Mouse (Mus musculus): Measurements from ENCODE around the gene Agbl1. TPM values are rescaled to one million over a fixed set of nuclear protein-coding genes. Genes with fewer than 3 reads are reported as not detected.
"Not testable (repeated sequence)": the region's sequence is repeated elsewhere in the genome, so short reads cannot be mapped to it uniquely, and the experiment has no call there.

Agbl1 gene
- polyA plus RNA-seq (2015; fragmentation: Nextera tagmentation; extraction: Ambion mirVana): 0.07 and 0.10 TPM in 2 replicates

DNA sequence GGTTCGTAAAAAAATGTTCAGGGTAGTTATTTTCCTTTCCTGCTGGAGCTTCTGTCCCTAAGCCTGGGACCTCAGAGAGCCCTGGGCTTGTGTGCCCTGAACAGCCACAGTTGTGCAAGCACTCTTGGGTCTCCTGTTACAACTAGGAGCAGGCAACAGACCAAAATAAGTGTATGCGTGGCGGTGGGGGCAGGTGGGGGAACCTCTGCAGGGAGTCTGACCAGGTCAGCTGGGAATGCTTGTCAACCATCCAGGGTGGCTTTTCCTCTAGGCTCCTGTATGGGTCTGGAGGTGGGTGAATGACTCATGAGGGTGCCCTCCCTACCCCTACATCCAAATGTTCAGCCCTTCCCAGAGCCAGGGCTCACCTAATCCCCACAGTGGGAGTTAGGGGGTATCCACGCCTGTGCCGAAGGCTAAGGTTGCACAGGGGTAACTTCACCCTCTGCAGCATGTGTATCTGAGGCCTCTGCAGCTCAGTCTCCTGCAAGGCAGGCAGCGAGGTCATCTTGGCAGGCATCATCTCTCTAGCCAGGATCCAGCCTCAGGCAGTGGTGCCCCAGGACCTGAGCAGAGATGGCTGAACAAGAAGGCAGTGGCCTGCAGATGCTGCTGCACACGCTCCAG lies at the start of gene Agbl1:
Gene Agbl1 (plus strand): TSS at position 577 of the 627 bp plus-strand sequence.
- no peak within 1 kb of the TSS for H3K4me2 ChIP-seq (replicated peaks; ENCODE audit: low read depth, low read length)
- no peaks in the 10 kb centered on the region for H3K4me1 ChIP-seq (ENCODE audit: insufficient read depth, low read length)
- H3K36me3 ChIP-seq (ENCODE audit: insufficient read depth, low read length): no peaks in the 10 kb centered on the region
- ATAC-seq (ENCODE audit: low FRiP score, low TSS enrichment): no peak; the same call in 1 of the 2 replicates
- no peaks in the 10 kb centered on the region for H3K9me3 ChIP-seq (ENCODE audit: low read length)
- no peak within 1 kb of the TSS for H3K27ac ChIP-seq (ENCODE audit: low read length)
- 41% methylated on average over 7 of the region's 7 CpGs for WGBS
- no peak within 1 kb of the TSS for H3K4me3 ChIP-seq (ENCODE audit: low read length)
- no peaks in the 10 kb centered on the region for H3K27me3 ChIP-seq (ENCODE audit: insufficient read depth, low read length)
- no peak within 1 kb of the TSS for H3K9ac ChIP-seq (replicated peaks; ENCODE audit: low read length)

DNA sequence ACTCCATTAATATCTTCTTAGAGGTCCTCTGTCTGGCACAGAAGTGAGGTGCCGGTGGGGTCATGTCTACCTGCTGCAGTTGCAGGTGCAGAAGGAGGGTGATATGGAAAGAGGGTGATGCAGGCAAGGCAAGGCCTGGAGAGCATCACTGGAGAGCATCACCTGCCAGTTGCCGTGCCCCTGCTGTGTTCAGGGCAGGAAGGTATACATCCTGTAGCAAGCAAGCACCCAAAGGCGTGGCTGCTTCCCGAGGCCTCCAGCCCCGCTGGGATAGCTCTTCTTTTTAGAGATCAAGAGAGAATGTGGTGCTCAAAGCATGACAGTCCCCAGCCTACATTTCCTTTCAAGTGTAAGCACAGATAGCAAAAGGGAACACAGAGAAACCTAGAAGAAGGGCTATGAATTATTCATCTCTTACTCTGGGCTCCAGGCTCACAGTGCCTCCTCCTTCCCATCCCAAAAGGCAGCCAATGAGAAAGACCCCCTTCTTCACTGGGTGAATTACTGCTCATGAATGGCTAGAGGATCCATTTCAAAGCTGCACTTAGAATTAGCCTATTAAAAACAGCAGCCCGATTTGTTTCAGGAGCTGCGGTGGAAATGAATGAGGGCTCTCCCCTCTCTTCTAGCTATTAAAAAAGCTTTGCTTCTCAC lies 44.6 kb upstream of the Agbl1 start:
- ATAC-seq (ENCODE audit: low FRiP score, low TSS enrichment): peak; percentile 63; the same call in 1 of the 2 replicates
- H3K4me2 ChIP-seq (replicated peaks; ENCODE audit: low read depth, low read length): no peak overlapping the region
- no peaks in the 10 kb centered on the region for H3K36me3 ChIP-seq (ENCODE audit: insufficient read depth, low read length)
- 27% methylated on average over 7 of the region's 7 CpGs for WGBS
- H3K4me1 ChIP-seq (ENCODE audit: insufficient read depth, low read length): no peaks in the 10 kb centered on the region
- H3K4me3 ChIP-seq (ENCODE audit: low read length): no peak overlapping the region
- H3K9me3 ChIP-seq (ENCODE audit: low read length): no peaks in the 10 kb centered on the region
- no peak overlapping the region for H3K9ac ChIP-seq (replicated peaks; ENCODE audit: low read length)
- no peak overlapping the region for H3K27ac ChIP-seq (ENCODE audit: low read length)
- H3K27me3 ChIP-seq (ENCODE audit: insufficient read depth, low read length): no peaks in the 10 kb centered on the region

DNA sequence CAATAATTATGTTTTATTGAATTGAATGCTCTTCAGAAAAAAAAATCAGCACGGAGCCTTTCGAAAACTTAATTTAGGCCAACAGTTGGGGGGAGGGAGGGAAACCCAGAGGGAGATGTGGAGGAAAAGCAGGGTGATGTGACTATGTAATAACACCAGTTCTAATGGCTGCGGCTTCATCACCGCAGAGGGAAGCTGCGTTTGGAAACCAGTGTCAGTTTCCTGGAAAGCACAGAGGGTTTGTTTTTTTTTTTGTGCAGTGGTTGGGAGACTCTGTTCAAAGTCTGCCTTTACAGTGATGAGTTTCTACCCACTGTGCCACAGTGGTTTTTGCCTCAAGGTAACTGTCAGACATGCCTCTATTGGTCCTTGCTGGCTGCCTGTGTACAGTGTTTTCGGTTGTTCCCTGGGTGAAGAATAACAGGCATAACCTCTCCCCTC lies 44.0 kb upstream of the Agbl1 start:
- H3K27me3 ChIP-seq (ENCODE audit: insufficient read depth, low read length): no peaks in the 10 kb centered on the region
- H3K9ac ChIP-seq (replicated peaks; ENCODE audit: low read length): no peak overlapping the region
- H3K36me3 ChIP-seq (ENCODE audit: insufficient read depth, low read length): no peaks in the 10 kb centered on the region
- H3K27ac ChIP-seq (ENCODE audit: low read length): no peak overlapping the region
- H3K9me3 ChIP-seq (ENCODE audit: low read length): no peaks in the 10 kb centered on the region
- no peak overlapping the region for H3K4me3 ChIP-seq (ENCODE audit: low read length)
- no peak for ATAC-seq (ENCODE audit: low FRiP score, low TSS enrichment)
- no peak overlapping the region for H3K4me2 ChIP-seq (replicated peaks; ENCODE audit: low read depth, low read length)
- 14% methylated on average over 6 of the region's 6 CpGs for WGBS
- no peaks in the 10 kb centered on the region for H3K4me1 ChIP-seq (ENCODE audit: insufficient read depth, low read length)

GRCm38 (mm10) chr7:76218546-76218945 lies 11.1 kb upstream of the Agbl1 start:
- 32% methylated on average over 4 of the region's 4 CpGs for WGBS

DNA sequence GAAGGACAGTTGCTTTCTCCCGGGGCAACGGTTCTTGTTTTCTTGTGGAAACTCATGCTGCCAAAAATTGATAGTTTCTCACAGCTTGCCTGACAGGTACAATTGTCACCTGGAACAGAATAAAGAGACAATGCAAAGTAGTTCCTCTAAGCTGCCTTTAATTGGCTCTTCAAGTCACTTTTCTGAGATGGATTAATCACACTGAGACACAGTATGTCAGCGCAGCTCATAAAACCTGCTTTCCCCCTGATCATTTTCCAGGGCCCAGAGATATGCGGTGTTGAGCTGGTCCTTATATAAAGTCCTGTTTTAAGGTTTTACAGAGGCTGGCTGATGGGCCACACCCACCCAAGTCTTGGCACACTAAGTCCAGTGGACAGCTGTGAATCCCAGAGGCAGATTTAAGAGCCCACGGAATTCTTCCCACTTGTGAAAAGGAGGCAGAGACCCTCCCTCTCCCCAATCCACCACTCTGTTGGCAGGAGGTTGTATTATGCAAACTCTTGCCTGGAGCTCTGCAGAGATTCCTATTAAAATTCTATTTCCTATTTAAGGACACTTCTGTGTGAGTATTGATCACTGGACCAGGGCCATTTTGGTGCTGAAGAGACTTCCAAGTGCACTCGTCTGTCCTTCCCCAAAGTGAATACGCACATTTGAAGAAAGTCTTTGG lies 9.8 kb upstream of the Agbl1 start:
- Histone ChIP-seq H3K27me3 (ENCODE audit: insufficient read depth, low read length) (no peaks in the 10 kb centered on the region), H3K4me2 (replicated peaks; ENCODE audit: low read depth, low read length) (no peak overlapping the region), H3K9ac (replicated peaks; ENCODE audit: low read length) (no peak overlapping the region), H3K27ac (ENCODE audit: low read length) (no peak overlapping the region), H3K36me3 (ENCODE audit: insufficient read depth, low read length) (no peaks in the 10 kb centered on the region), H3K4me3 (ENCODE audit: low read length) (no peak overlapping the region), H3K4me1 (ENCODE audit: insufficient read depth, low read length) (no peaks in the 10 kb centered on the region), H3K9me3 (ENCODE audit: low read length) (no peaks in the 10 kb centered on the region)
- 74% methylated on average over 7 of the region's 7 CpGs for WGBS
- ATAC-seq (ENCODE audit: low FRiP score, low TSS enrichment): no peak

More at GRCm38 (mm10) chr7:76218546-76218945, 11.1 kb upstream of the Agbl1 start:
- Histone ChIP-seq H3K4me2 (replicated peaks; ENCODE audit: low read depth, low read length) (no peak overlapping the region), H3K27ac (ENCODE audit: low read length) (no peak overlapping the region), H3K36me3 (ENCODE audit: insufficient read depth, low read length) (no peaks in the 10 kb centered on the region), H3K9me3 (ENCODE audit: low read length) (no peaks in the 10 kb centered on the region), H3K4me3 (ENCODE audit: low read length) (no peak overlapping the region), H3K4me1 (ENCODE audit: insufficient read depth, low read length) (no peaks in the 10 kb centered on the region), H3K9ac (replicated peaks; ENCODE audit: low read length) (no peak overlapping the region), H3K27me3 (ENCODE audit: insufficient read depth, low read length) (no peaks in the 10 kb centered on the region)
- ATAC-seq (ENCODE audit: low FRiP score, low TSS enrichment): no peak

GRCm38 (mm10) chr7:76222691-76223090 lies 7.0 kb upstream of the Agbl1 start:
- Histone ChIP-seq H3K4me3 (ENCODE audit: low read length) (no peak overlapping the region), H3K36me3 (ENCODE audit: insufficient read depth, low read length) (no peaks in the 10 kb centered on the region), H3K9ac (replicated peaks; ENCODE audit: low read length) (no peak overlapping the region), H3K4me1 (ENCODE audit: insufficient read depth, low read length) (no peaks in the 10 kb centered on the region), H3K4me2 (replicated peaks; ENCODE audit: low read depth, low read length) (no peak overlapping the region), H3K27ac (ENCODE audit: low read length) (no peak overlapping the region), H3K9me3 (ENCODE audit: low read length) (no peaks in the 10 kb centered on the region), H3K27me3 (ENCODE audit: insufficient read depth, low read length) (no peaks in the 10 kb centered on the region)
- no peak for ATAC-seq (ENCODE audit: low FRiP score, low TSS enrichment)
- WGBS: 69% methylated on average over 2 of the region's 2 CpGs

DNA sequence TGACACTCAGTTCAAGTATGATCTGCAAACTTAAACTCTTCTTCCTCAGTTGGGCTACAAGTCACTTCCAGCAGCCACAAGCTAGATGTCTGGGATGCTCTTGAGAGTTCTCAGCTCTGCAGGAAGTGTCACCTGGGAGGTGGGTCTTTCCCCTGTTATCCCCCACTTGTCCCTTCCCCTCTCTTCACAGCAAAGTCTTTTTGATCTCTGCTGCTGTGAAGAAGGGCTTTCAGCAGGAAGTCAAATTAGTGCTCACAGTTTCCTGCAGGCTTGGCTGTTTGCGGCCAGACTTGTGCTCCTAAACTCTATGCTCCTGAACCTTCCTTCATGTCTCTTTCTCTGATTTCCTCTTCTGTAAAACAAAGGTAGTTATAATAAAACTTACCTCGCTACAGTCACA lies 806 bp upstream of the Agbl1 start:
- H3K9me3 ChIP-seq (ENCODE audit: low read length): no peaks in the 10 kb centered on the region
- no peak overlapping the region for H3K9ac ChIP-seq (replicated peaks; ENCODE audit: low read length)
- no peak overlapping the region for H3K4me3 ChIP-seq (ENCODE audit: low read length)
- no peak overlapping the region for H3K27ac ChIP-seq (ENCODE audit: low read length)
- WGBS: 9% methylated on average over 2 of the region's 2 CpGs
- no peak for ATAC-seq (ENCODE audit: low FRiP score, low TSS enrichment)
- no peak overlapping the region for H3K4me2 ChIP-seq (replicated peaks; ENCODE audit: low read depth, low read length)
- H3K27me3 ChIP-seq (ENCODE audit: insufficient read depth, low read length): no peaks in the 10 kb centered on the region
- H3K36me3 ChIP-seq (ENCODE audit: insufficient read depth, low read length): no peaks in the 10 kb centered on the region
- H3K4me1 ChIP-seq (ENCODE audit: insufficient read depth, low read length): no peaks in the 10 kb centered on the region

- WGBS: 47% methylated on average over 2 of the region's 2 CpGs
- Histone ChIP-seq H3K4me1 (ENCODE audit: insufficient read depth, low read length) (no peaks in the 10 kb centered on the region), H3K4me3 (ENCODE audit: low read length) (no peak overlapping the region), H3K9ac (replicated peaks; ENCODE audit: low read length) (no peak overlapping the region), H3K9me3 (ENCODE audit: low read length) (no peaks in the 10 kb centered on the region), H3K27ac (ENCODE audit: low read length) (no peak overlapping the region), H3K27me3 (ENCODE audit: insufficient read depth, low read length) (no peaks in the 10 kb centered on the region), H3K4me2 (replicated peaks; ENCODE audit: low read depth, low read length) (no peak overlapping the region), H3K36me3 (ENCODE audit: insufficient read depth, low read length) (no peaks in the 10 kb centered on the region)
- ATAC-seq (ENCODE audit: low FRiP score, low TSS enrichment): no peak
Observed at GRCm38 (mm10) chr7:76234321-76234720, 4.6 kb downstream of the Agbl1 start.

GRCm38 (mm10) chr7:76237497-76237896 lies 7.8 kb downstream of the Agbl1 start:
- no peak overlapping the region for H3K27ac ChIP-seq (ENCODE audit: low read length)
- no peaks in the 10 kb centered on the region for H3K4me1 ChIP-seq (ENCODE audit: insufficient read depth, low read length)
- no peaks in the 10 kb centered on the region for H3K27me3 ChIP-seq (ENCODE audit: insufficient read depth, low read length)
- no peaks in the 10 kb centered on the region for H3K9me3 ChIP-seq (ENCODE audit: low read length)
- WGBS: 65% methylated on average over 4 of the region's 4 CpGs
- no peak overlapping the region for H3K4me2 ChIP-seq (replicated peaks; ENCODE audit: low read depth, low read length)
- no peaks in the 10 kb centered on the region for H3K36me3 ChIP-seq (ENCODE audit: insufficient read depth, low read length)
- H3K4me3 ChIP-seq (ENCODE audit: low read length): no peak overlapping the region
- no peak for ATAC-seq (ENCODE audit: low FRiP score, low TSS enrichment)
- no peak overlapping the region for H3K9ac ChIP-seq (replicated peaks; ENCODE audit: low read length)

- not testable (repeated sequence) for H3K4me3 ChIP-seq (ENCODE audit: low read length); H3K9me3 ChIP-seq (ENCODE audit: low read length); H3K36me3 ChIP-seq (ENCODE audit: insufficient read depth, low read length); ATAC-seq (ENCODE audit: low FRiP score, low TSS enrichment); H3K4me1 ChIP-seq (ENCODE audit: insufficient read depth, low read length); H3K9ac ChIP-seq (replicated peaks; ENCODE audit: low read length); H3K27ac ChIP-seq (ENCODE audit: low read length); H3K4me2 ChIP-seq (replicated peaks; ENCODE audit: low read depth, low read length); H3K27me3 ChIP-seq (ENCODE audit: insufficient read depth, low read length)
- WGBS: 95% methylated on average over 16 of the region's 18 CpGs
Observed at GRCm38 (mm10) chr7:76244839-76245238, 15.2 kb downstream of the Agbl1 start.
